Mouse (Mus musculus) heart, embryonic 10.5 days (tissue): ENCODE data around the gene Dok5. TPM values are rescaled to one million over a fixed set of nuclear protein-coding genes. Genes with fewer than 3 reads are reported as not detected.

Experiments
- DNase-seq: peaks from one replicate; pipeline ENCODE4 v3.0.0-alpha.2; 2017; ENCODE audit warnings: low spot score
- H3K27ac ChIP-seq: fragments of 300-500 bp; sonication (generic); 2 replicates; pipeline ENCODE4 v1.5.1; 2016; ENCODE audit warnings: mild to moderate bottlenecking
- H3K27me3 ChIP-seq: fragments of 300-500 bp; sonication (generic); 2 replicates; pipeline ENCODE4 v1.6.1; 2016; ENCODE audit warnings: mild to moderate bottlenecking; ENCODE audit not compliant: poor library complexity, insufficient read depth, severe bottlenecking
- H3K36me3 ChIP-seq: fragments of 300-500 bp; sonication (generic); 2 replicates; pipeline ENCODE4 v1.6.1; 2016; ENCODE audit warnings: mild to moderate bottlenecking, moderate library complexity
- H3K4me1 ChIP-seq: fragments of 300-500 bp; sonication (generic); 2 replicates; pipeline ENCODE4 v1.6.1; 2016; ENCODE audit warnings: mild to moderate bottlenecking
- H3K4me3 ChIP-seq: fragments of 300-500 bp; sonication (generic); 2 replicates; pipeline ENCODE4 v1.5.1; 2016; ENCODE audit warnings: mild to moderate bottlenecking, moderate library complexity
- H3K9me3 ChIP-seq: fragments of 300-500 bp; sonication (generic); 2 replicates; pipeline ENCODE4 v1.6.1; 2016; ENCODE audit warnings: mild to moderate bottlenecking, moderate library complexity
- WGBS: fragments of 180-500 bp; shearing (Covaris S2); methylation state at CpG from one replicate; pipeline ENCODE4 v1.1.7; 2016; 5-methylcytosine and 5-hydroxymethylcytosine counted together
- polyA plus RNA-seq: library from polyadenylated mRNA; unstranded; fragments of >200 nt; fragmentation: Nextera tagmentation; extraction: Ambion mirVana; gene quantifications from 2 replicates; pipeline ENCODE4 v1.2.1, GENCODE M21; 2016

Gene Dok5
- polyA plus RNA-seq, 1 experiment from 2014 or later, result 6.9 TPM

DNA sequence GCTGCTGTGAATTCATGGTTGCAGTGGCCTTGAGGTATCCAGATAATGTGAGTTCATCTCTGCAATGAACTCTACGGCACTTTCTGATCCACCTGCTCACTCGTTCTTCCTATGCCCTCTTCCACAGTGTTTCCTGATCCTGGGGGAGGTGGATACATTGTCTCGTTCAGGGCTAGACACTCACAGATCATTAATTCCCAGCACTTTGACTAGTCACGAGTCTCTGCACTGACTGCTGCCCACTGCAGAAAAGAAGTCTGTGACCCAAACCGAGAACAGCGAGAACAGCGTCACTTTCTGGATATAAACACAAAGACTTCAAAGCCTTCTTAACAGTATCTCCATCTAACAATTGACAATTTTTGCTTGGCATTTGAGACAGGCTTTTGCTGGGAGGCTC is 125.9 kb downstream of the Dok5 start:
- Histone ChIP-seq H3K9me3 (no peaks in the 10 kb centered on the region), H3K36me3 (no peaks in the 10 kb centered on the region), H3K27me3 (no peaks in the 10 kb centered on the region), H3K4me1 (0 out of 2 replicates have a peak, but pooled peaks cover 3% of the 10 kb centered on the region), H3K27ac (no peak overlapping the region), H3K4me3 (no peak overlapping the region)
- 71% methylated on average over 7 of the region's 7 CpGs for WGBS
- no peak for DNase-seq

DNA sequence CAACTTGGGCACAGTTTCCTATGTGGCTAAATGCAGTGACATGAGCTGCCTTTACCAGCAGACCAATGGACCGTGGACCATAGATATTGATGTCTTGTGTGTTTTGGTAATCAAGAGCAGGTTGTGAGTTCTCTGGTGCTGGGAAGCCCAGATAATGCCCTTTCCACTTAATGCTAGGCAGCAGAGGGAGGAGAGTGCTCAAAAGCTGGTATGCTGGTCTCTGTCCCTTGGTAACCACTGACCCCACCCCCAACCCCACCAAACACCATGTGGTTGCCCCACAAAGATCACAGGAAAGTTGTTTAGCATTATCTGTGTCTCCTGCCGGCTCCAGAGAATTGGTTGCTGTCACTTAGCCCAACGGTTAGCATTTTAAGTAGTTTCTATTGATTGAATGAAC is 127.0 kb downstream of the Dok5 start:
- Histone ChIP-seq H3K4me3 (no peak overlapping the region), H3K27ac (no peak overlapping the region), H3K4me1 (peaks cover 11% of the 10 kb centered on the region; the same call in 1 of the 2 replicates), H3K9me3 (no peaks in the 10 kb centered on the region), H3K27me3 (no peaks in the 10 kb centered on the region), H3K36me3 (no peaks in the 10 kb centered on the region)
- 29% methylated on average over 3 of the region's 3 CpGs for WGBS
- no peak for DNase-seq

DNA sequence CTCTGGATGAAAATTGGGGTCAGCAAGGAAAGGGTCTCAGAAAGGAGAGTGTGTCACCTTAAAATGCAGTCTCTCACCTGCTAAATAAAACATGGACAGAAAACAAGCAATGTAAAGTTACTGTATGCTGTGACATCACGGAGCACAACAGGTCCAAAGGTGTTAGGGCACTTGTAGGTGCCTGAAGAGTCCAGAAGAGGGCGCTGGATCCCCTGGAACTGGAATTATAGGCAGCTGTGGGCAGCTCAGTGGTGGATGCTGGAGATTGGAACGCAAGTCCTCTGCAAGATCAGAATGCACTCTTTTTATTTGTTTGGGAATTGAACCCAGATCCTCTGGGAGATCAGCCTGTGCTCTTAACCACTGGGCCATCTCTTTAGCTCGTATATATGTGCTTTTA is 129.0 kb downstream of the Dok5 start:
- H3K36me3 ChIP-seq, result no peaks in the 10 kb centered on the region
- 65% methylated on average over 4 of the region's 4 CpGs for WGBS
- no peaks in the 10 kb centered on the region for H3K9me3 ChIP-seq

GRCm38 (mm10) chr2:170862799-170863198 is 131.2 kb downstream of the Dok5 start:
- no peaks in the 10 kb centered on the region for H3K27me3 ChIP-seq
- H3K9me3 ChIP-seq, result no peaks in the 10 kb centered on the region
- no peaks in the 10 kb centered on the region for H3K36me3 ChIP-seq
- H3K27ac ChIP-seq, result no peak overlapping the region
- no peak overlapping the region for H3K4me3 ChIP-seq
- no peak for DNase-seq
- peaks cover 11% of the 10 kb centered on the region; the same call in 1 of the 2 replicates for H3K4me1 ChIP-seq
- 52% methylated on average over 9 of the region's 9 CpGs for whole genome bisulfite sequencing

More for the DNA sequence above, 129.0 kb downstream of the Dok5 start:
- DNase-seq, result no peak
- Histone ChIP-seq H3K4me1 (peaks cover 11% of the 10 kb centered on the region; the same call in 1 of the 2 replicates), H3K27ac (no peak overlapping the region), H3K27me3 (no peaks in the 10 kb centered on the region), H3K4me3 (no peak overlapping the region)

- peaks cover 11% of the 10 kb centered on the region; the same call in 1 of the 2 replicates for H3K4me1 ChIP-seq
- H3K9me3 ChIP-seq, result no peaks in the 10 kb centered on the region
- 93% methylated on average over 10 of the region's 10 CpGs for WGBS
- H3K4me3 ChIP-seq, result no peak overlapping the region
- H3K27ac ChIP-seq, result no peak overlapping the region
- H3K36me3 ChIP-seq, result no peaks in the 10 kb centered on the region
- DNase-seq, result no peak
- H3K27me3 ChIP-seq, result no peaks in the 10 kb centered on the region
Measured at GRCm38 (mm10) chr2:170863201-170863600, 131.6 kb downstream of the Dok5 start.

DNA sequence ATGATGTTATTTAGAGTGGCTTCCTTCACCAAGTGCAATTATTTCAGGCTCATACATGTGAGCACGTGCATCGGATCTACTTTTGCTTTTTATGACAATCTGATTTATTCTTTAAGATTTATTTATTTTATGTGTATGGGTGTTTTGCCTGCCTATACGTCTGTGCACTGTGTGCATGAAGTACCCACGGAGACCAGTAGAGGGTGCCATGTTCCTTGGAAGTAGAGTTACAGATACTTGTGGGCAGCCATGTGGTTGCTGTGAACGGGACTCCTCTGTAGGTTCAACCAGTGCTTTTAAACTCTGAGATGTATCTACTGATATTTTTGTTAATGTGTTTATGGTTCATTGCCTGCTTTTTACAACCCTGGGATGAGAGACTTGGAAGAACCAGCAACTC is 132.4 kb downstream of the Dok5 start:
- H3K27ac ChIP-seq, result no peak overlapping the region
- H3K36me3 ChIP-seq, result no peaks in the 10 kb centered on the region
- 87% methylated on average over 5 of the region's 5 CpGs for whole genome bisulfite sequencing
- no peaks in the 10 kb centered on the region for H3K9me3 ChIP-seq
- H3K4me3 ChIP-seq, result no peak overlapping the region
- peaks cover 9% of the 10 kb centered on the region; the same call in 1 of the 2 replicates for H3K4me1 ChIP-seq
- DNase-seq, result no peak
- no peaks in the 10 kb centered on the region for H3K27me3 ChIP-seq

- Histone ChIP-seq H3K4me1 (peaks cover 8% of the 10 kb centered on the region; the same call in 1 of the 2 replicates), H3K27ac (no peak overlapping the region), H3K36me3 (no peaks in the 10 kb centered on the region), H3K27me3 (no peaks in the 10 kb centered on the region), H3K4me3 (no peak overlapping the region), H3K9me3 (no peaks in the 10 kb centered on the region)
- DNase-seq, result no peak
- 84% methylated on average over 6 of the region's 6 CpGs for WGBS
Measured at GRCm38 (mm10) chr2:170864820-170865219, 133.2 kb downstream of the Dok5 start.

GRCm38 (mm10) chr2:170870566-170870965 is 139.0 kb downstream of the Dok5 start:
- DNase-seq, result no peak
- Histone ChIP-seq H3K9me3 (no peaks in the 10 kb centered on the region), H3K4me3 (no peak overlapping the region), H3K4me1 (no peaks in the 10 kb centered on the region), H3K27me3 (peaks cover 4% of the 10 kb centered on the region; the same call in 1 of the 2 replicates), H3K36me3 (no peaks in the 10 kb centered on the region), H3K27ac (no peak overlapping the region)
- 87% methylated on average over 15 of the region's 15 CpGs for WGBS

DNA sequence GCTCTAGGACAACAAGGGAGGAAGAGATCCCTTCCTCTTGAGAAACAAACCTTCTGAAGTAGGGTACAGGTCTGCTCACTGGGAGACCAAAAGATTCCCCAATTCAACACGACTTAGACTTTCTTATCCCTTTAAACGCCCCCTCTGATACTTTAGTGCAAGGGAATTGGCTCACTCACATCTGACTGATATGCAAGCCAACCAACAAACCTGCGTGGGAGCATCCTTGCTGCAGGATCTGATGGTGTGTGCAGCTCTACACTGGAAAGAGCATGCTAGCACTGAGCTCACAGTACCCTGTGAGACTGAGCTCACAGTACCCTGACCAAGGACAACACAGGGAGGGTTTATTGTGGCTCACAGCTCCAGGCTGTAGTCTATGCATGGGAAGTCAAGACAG is 139.9 kb downstream of the Dok5 start:
- WGBS, result 83% methylated on average over 3 of the region's 3 CpGs
- H3K27me3 ChIP-seq, result peaks cover 4% of the 10 kb centered on the region; the same call in 1 of the 2 replicates
- no peaks in the 10 kb centered on the region for H3K36me3 ChIP-seq
- no peak for DNase-seq
- no peaks in the 10 kb centered on the region for H3K4me1 ChIP-seq
- no peaks in the 10 kb centered on the region for H3K9me3 ChIP-seq
- H3K4me3 ChIP-seq, result no peak overlapping the region
- H3K27ac ChIP-seq, result no peak overlapping the region

GRCm38 (mm10) chr2:170873382-170873781 is 141.8 kb downstream of the Dok5 start:
- no peak for DNase-seq
- Histone ChIP-seq H3K36me3 (no peaks in the 10 kb centered on the region), H3K27ac (no peak overlapping the region), H3K4me1 (no peaks in the 10 kb centered on the region), H3K27me3 (peaks cover 10% of the 10 kb centered on the region), H3K4me3 (no peak overlapping the region), H3K9me3 (no peaks in the 10 kb centered on the region)
- 14% methylated on average over 8 of the region's 8 CpGs for WGBS

DNA sequence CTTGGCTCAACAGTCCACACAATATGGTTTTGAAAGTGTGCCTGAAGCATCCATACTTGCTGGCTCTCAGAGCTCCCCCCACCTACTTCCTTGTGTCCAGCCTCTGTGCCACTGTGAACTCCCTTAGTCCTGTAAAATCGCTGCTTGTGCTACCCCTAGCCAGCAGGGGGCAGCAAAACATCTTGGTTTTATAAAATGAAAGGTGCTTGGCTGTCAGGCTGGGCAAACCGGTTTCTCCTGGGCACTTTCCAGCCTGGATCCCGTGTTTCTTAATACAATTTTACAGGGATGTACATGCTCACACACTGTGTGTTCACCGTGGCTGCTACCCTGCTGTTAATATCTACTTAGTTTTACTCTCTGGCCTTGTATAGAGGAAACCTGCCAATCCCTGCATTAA is 145.9 kb downstream of the Dok5 start:
- 2% methylated on average over 4 of the region's 4 CpGs for WGBS
- no peaks in the 10 kb centered on the region for H3K36me3 ChIP-seq

GRCm38 (mm10) chr2:170877936-170878335 is 146.3 kb downstream of the Dok5 start:
- peaks cover 20% of the 10 kb centered on the region for H3K27me3 ChIP-seq
- H3K4me3 ChIP-seq, result no peak overlapping the region
- no peaks in the 10 kb centered on the region for H3K36me3 ChIP-seq
- no peaks in the 10 kb centered on the region for H3K9me3 ChIP-seq
- 58% methylated on average over 5 of the region's 5 CpGs for WGBS
- H3K4me1 ChIP-seq, result no peaks in the 10 kb centered on the region
- DNase-seq, result no peak
- H3K27ac ChIP-seq, result no peak overlapping the region

More for the DNA sequence above, 145.9 kb downstream of the Dok5 start:
- DNase-seq, result peak; percentile 89
- Histone ChIP-seq H3K27me3 (peaks cover 20% of the 10 kb centered on the region), H3K9me3 (no peaks in the 10 kb centered on the region), H3K4me1 (no peaks in the 10 kb centered on the region), H3K4me3 (no peak overlapping the region), H3K27ac (no peak overlapping the region)

DNA sequence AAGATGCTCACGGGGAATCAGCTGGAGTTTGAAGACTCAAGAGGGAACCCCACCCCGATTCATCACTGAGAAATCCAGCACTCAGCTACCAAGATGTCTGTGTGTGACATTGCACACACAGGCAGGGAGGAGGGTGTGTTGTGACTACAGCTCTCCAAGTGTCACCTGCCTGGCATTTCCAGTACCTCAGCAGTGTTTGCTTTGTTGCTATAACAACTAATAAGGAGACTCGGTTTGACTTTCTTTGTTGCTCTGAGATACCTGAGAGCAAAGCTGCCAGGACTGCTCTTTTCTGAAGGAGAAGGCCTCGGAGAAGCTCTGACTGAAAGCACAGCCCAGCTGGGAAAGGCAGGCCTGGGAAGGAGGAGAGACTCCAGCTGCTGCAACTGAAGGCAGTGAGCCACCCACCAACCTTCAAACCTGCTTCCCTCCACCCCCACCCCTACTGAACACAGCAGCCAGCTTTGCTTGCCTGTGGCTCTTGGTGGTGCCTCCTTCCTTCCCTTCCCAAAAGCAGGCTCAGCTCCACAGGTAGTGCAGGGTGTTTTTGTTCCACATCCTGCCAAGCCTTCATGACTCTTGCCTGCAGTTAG is 152.7 kb downstream of the Dok5 start:
- Histone ChIP-seq H3K4me3 (no peak overlapping the region), H3K27me3 (peaks cover 12% of the 10 kb centered on the region; the same call in 1 of the 2 replicates), H3K4me1 (no peaks in the 10 kb centered on the region), H3K27ac (no peak overlapping the region), H3K36me3 (no peaks in the 10 kb centered on the region), H3K9me3 (no peaks in the 10 kb centered on the region)
- no peak for DNase-seq
- 62% methylated on average over 4 of the region's 4 CpGs for WGBS

GRCm38 (mm10) chr2:170887984-170888383 is 156.4 kb downstream of the Dok5 start:
- H3K9me3 ChIP-seq, result no peaks in the 10 kb centered on the region
- no peaks in the 10 kb centered on the region for H3K4me1 ChIP-seq
- peak overlapping the region; percentile 18; the same call in 1 of the 2 replicates for H3K4me3 ChIP-seq
- H3K36me3 ChIP-seq, result no peaks in the 10 kb centered on the region
- 57% methylated on average over 9 of the region's 9 CpGs for WGBS
- 0 out of 2 replicates have a peak, but pooled peaks cover 4% of the 10 kb centered on the region for H3K27me3 ChIP-seq
- DNase-seq, result no peak
- H3K27ac ChIP-seq, result no peak overlapping the region
